Mouse (Mus musculus): ENCODE measurements around the gene Kxd1.

Gene Kxd1

DNA sequence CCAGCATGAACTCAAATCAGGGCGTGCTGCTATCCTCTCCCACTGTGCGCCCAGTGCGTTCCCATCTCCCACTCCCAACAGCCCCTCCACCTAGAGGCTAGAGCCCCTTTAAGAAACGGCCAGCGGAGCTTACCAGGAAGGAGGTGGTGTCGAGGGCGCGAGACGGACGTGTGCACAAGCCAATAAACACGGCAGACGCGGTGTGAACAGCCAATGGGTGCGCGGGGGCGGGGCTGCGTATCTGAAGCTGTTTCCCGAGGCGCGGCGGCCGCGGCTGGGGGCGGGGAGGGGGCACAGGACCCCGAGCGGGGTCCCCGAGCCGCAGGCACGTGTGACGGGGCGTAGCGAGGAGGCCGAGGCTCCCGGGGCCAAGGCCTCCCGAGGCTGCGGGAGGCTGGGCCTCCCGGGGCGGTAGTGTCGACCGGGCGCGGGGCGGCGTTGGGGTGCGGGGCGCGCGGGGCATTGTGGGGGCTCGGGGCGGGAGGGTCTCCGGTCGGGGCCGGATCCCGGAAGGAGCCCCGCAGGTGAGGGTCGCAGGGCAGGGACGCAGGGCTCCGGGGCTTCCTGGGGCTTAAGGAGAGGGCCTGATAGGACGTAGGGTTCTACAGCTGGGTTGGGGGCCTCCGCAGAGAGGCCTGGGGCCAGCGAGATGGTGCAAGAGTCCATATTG lies at the start of gene Kxd1, which contains the start of gene Fkbp8:
Gene Kxd1, minus strand, starts transcription at position 445 of the 670 bp plus-strand sequence.
Gene Fkbp8, plus strand, starts transcription at position 213 of the 670 bp plus-strand sequence.
- DNase-seq: peak; percentile 95 to 99

GRCm38 (mm10) chr8:70577207-70577606 lies 49.5 kb upstream of the Kxd1 start:
- DNase-seq: no peak

GRCm38 (mm10) chr8:70574915-70575314 lies 47.2 kb upstream of the Kxd1 start:
- DNase-seq: no peak

DNA sequence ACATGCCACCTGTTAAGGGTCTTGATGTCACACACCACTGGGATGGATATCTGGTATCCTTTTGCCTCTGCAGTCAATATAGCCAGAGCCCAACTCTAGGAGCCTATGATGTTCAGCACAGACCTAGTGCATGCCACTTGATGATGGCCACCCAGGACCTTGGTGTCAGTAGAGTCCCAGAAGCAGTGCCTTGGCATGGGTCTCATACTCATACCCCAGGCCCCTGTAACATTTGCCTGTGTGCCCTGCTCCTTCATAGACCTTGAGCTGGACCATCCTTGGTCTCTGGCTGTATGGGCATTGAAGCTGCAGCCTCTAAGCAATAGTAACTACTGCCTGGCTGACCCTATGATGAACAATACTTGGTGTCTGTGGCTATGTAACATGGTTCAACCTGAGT lies 46.5 kb upstream of the Kxd1 start:
- no peak for DNase-seq

- no peak for DNase-seq
These were observed 43.2 kb upstream of the Kxd1 start for GRCm38 (mm10) chr8:70570990-70571389.

- DNase-seq: no peak
These were observed 42.6 kb upstream of the Kxd1 start for GRCm38 (mm10) chr8:70570360-70570759.

GRCm38 (mm10) chr8:70565561-70565960 lies 37.8 kb upstream of the Kxd1 start:
- DNase-seq: no peak

DNA sequence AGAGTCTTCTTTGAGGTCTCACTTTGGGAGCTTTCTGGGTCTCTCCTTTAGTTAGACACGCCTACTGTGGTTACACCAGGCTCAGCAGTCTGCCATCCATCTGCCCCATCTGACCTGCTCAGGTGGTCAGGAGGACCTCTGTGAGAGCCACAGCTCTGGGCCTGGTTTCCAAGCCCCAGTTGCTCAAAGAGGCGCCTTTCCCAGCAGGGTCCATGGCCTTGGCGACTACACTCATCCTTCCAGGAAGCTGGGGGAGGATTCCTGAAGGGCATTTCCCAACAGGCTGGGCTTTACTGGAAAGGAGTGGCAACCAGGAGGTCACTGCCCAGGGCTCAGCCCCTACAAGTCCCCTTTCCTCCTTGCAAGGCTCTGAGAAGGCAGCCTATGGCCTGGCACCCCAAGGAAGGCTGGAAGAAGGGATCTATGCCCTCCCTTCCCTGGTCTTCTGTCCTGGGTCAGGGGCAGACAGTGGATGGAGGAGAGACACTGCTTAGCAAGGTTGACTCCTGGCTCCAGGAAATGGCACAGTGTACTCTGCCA lies 37.0 kb upstream of the Kxd1 start:
- no peak for DNase-seq

DNA sequence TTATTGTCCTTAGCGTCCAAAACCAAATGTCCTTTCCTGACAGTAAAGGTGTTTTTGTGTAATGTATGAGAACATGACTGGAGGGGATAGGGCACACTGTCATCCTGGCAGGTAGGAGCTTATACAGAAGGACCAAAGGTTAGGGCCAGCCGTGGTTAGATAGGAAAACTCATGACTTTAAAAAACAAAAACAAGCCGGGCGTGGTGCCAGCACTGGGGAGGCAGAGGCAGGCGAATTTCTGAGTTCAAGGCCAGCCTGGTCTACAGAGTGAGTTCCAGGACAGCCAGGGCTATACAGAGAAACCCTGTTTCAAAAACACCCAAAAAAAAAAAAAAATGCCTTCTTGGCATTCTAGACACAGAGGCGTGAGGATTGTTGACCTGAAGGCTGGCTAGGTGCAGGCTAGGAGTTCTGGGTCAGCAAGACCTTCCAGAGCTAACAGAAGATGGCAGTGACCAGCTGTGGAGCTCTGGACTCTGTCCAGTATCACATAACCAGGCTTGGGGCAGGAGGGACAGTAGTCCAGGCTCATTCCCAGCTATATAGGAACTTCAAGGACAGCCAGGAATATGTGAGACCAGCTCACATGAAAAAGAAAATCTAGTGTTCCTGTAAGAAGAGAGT lies 36.1 kb upstream of the Kxd1 start:
- DNase-seq: no peak

DNA sequence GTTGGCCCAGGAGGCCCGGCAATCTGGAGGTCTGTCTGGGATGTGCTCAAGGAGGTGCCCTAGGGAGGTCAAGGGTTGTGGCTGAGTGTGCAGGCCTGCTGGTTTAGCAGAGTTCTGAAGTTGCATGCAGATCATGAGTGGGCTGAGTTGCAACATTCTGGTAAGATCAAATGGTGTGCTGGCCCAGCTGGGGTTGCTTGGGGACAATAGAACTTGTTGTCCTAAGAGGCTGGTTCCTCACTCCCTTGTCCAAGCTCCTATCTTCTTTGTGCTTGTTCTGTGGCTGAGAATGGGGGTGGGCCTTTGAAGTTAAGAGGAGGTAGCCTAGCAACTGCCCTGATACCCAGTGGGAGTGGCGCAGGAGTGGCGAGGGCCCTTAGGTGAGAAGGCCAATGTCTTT lies 35.0 kb upstream of the Kxd1 start:
- DNase-seq: no peak

DNA sequence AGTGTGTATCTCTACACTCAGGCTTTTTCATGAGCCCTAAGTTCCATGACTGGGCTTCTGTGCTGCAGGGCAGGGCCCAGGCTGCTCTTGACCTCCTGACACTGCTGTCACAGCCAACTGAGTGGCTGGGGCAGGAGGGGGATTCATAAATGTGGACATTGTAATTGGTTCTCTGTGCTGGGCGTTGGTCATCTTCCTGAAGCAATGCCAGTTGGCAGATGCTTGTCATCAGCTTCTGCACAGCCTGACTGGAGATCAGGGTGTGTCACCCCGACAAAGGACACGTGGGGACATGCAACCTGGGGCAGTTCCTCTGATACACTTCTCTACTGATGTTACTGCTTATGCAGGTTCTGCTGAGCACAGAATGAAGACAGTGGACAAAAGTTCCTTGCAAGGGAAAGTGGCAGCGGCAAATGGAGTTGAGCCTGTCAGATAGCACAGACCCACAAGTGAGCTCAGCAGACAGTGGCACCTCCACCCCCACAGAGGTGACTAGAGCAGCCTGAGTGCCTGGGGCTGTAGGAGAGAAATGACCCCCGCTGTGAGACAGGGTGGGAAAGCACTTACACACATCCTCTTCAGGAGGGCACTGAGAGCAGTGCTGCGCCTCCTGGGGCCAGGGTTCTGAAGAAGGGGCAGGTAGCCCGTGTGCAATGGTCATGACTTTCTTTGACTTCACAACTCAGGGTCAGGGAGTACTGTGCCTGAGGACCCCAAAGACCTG lies 34.2 kb upstream of the Kxd1 start:
- DNase-seq: no peak

GRCm38 (mm10) chr8:70561357-70561756 lies 33.6 kb upstream of the Kxd1 start:
- no peak for DNase-seq

DNA sequence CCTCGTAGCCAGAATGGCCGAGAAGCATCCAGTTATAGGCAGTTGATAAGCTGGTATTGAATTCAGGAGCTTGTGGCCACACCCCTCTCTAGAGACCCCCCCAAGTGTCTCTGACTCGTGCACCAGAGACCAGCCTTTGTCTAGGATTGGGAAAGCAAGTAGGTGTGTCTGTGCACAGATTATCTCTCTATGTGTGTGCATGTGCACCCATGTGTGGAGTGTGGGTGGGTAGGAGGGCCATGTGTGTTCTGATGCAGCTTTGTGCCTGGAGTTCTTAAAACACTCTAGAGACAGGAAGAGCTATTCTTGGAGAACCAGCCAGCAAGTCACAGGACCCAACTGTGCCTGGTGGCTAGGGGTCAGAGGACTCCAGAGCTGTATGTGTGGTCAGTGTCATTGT lies 32.8 kb upstream of the Kxd1 start:
- DNase-seq: no peak

GRCm38 (mm10) chr8:70560096-70560495 lies 32.3 kb upstream of the Kxd1 start:
- DNase-seq: peak in 1 of 2 experiments; percentile 31

DNA sequence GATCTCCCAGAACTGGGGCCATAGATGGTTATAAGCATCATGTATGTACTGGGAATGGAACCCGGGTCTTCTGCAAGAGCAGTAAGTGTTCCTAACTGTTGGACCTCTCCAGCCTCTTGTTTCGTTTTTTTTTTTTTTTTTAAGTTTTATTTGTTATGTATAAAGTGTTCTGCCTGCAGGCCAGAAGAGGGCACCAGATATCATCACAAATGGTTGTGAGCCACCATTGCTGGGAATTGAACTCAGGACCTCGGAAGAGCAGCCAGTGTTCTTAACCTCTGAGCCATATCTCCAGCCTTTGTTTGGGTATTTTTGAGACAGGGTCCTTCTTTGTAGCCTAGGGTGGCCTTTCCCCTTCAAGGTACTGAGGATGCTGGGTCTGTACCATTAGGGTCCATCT lies 31.2 kb upstream of the Kxd1 start:
- no peak for DNase-seq

GRCm38 (mm10) chr8:70558334-70558733 lies 30.6 kb upstream of the Kxd1 start:
- no peak for DNase-seq

- no peak for DNase-seq
These were observed 27.5 kb upstream of the Kxd1 start for GRCm38 (mm10) chr8:70555079-70555747.

DNA sequence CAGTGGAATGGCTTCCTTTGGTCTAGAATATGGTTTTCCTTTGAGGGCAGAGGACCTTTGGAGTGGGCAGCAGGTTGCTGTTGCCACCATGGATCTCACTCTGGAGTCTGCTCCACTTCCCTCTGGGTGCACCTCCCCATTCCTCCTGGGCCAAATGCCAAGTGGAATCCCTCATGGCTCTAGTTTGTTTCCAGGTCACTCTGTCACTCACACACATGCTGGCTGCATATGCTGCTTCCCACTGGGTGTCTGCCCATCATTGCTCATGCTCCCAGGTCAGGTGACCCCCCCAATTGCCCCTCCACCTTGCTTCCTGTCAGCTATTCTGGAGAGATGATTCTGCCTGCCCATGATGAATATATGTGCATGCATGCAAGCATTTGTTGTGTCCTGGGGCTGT lies 26.0 kb upstream of the Kxd1 start:
- no peak for DNase-seq

DNA sequence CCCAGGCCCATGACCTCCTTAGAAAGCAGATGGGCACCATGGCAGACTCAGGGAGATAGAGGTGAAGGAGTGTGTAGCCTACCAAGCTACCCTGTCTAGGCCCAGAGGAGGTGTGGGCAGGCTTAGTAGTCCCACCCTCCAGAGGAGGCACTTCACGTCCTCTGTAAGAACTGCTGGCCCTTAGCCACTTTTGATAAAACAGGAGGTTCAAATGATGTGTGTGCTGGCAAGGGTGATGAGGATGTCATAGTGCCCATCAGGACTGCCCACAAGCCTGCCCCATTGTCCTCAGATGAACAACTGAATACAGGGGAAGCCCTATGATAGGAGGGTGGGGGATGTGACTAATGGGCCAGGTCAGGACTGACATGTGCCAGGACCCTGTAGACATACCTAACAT lies 25.1 kb upstream of the Kxd1 start:
- DNase-seq: no peak

DNA sequence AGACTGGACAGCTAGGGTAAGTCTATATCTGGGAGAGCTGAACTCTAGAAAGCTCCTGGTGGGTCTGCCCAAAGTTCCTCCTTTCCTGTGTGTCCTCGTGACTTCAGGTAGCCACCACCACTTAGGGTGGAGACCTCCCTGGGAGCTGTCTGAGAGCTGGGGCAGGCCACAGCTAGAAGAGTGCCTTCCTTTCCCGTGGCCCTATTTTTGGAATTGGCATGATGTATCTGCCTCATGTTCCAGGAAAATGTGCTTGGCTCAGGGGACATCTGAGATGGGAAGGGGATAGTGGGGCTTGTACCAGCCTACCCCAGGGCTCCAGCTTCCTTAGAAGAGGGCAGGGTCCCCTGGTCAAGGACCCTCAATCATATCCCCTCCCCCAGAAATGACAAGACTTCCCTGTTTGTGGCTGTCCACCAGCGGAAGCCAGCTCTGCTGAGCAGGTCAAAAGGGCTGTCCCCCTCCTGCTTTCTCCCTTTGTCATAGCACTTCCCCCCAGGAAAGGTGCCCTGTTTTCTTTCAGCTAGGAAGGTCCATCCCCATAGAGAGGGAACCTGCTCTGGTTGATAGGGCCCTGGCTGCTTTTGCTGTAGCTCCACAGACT lies 23.9 kb upstream of the Kxd1 start:
- DNase-seq: no peak

DNA sequence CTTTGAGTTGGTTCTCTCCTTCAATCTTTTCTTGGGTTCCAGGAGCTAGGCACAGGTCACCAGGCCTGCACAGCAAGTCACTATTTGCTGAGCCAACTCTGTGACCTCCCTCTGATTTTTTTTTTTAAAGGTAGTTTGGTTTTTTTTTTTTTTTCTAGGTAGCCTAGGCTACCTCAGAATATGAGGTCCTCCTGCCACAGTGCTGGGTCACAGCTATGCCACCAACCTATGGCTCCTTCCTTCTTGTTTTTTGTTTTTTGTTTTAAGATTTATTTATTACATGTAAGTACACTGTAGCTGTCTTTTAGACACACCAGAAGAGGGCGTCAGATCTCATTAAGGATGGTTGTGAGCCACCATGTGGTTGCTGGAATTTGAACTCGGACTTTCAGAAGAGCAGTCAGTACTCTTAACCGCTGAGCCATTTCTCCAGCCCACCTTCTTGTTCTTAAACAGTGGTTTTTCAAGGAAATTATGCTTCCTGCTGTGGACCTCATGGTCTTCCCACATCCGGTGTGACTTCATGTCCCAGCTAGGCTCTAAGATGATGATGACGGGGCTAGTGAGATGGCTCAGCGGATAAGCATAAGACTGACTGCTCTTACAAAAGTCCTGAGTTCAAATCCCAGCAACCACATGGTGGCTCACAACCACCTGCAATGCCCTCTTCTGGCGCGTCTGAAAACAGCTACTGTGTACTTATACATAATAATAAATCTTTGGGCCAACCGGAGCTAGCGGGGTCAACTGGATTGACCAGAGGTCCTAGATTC lies 21.8 kb upstream of the Kxd1 start:
- no peak for DNase-seq

DNA sequence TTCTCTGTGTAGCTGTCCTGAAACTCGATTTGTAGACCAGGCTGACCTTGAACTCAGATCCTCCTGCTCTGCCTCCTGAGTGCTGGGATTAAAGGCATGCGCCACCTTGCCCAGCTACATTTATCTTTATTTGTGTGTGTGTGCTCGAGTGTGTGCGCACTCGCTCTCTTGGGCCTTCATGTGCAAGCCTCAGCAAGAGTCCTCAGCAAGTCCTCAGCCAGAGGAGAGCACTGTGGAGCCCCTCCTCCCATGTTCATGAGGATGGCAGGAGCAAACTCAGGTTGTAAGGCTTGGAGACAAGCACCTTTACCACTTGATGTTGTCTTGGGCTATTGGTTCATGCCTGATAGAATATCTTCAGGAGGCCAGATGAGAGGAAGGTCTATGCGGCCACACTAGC lies 20.0 kb upstream of the Kxd1 start:
- no peak for DNase-seq
